Mouse (Mus musculus): ENCODE results near the gene Pfn2. TPM values are rescaled to one million over a fixed set of nuclear protein-coding genes. Genes with fewer than 3 reads are reported as not detected.
"Not testable (repeated sequence)": the region's sequence is repeated elsewhere in the genome, so short reads cannot be mapped to it uniquely, and the experiment has no call there.

The Pfn2 gene
- total RNA-seq (2021): 100 to 1,000 TPM; 472 to 521 TPM

- intact Hi-C loops (cut with DNase I): loop anchor here (5.0 to 10.0 kb wide), 4 partner anchors 65 to 1157 kb away; partner anchors contain the start of gene Med12l
- peak; percentile 82 to 86 for DNase-seq (ENCODE audit: low spot score in 2 of 2)
Measured at GRCm38 (mm10) chr3:57847760-57848185, at the start of gene Pfn2. Pfn2 (minus strand) TSS chr3:57848079.

GRCm38 (mm10) chr3:57882945-57883344 lies 35.1 kb upstream of the Pfn2 start:
- peak; percentile 21 for DNase-seq (ENCODE audit: low spot score in 2 of 2)
- intact Hi-C loops (cut with DNase I): no loop called here

GRCm38 (mm10) chr3:57846912-57847759 lies 743 bp downstream of the Pfn2 start:
- intact Hi-C loops (cut with DNase I): loop anchor here (1.0 to 10.0 kb wide), 5 partner anchors 65 to 1158 kb away; partner anchors contain the start of gene Med12l
- DNase-seq (ENCODE audit: low spot score in 2 of 2): peak; percentile 72

- intact Hi-C loops (cut with DNase I): loop anchor here (1.0 to 10.0 kb wide), 5 partner anchors 66 to 1158 kb away; partner anchors contain the start of gene Med12l
- no peak for DNase-seq (ENCODE audit: low spot score in 2 of 2)
Measured at GRCm38 (mm10) chr3:57846662-57846911, 1.3 kb downstream of the Pfn2 start.

GRCm38 (mm10) chr3:57845786-57846661 lies 1.9 kb downstream of the Pfn2 start:
- intact Hi-C loops (cut with DNase I): loop anchor here (1.0 to 10.0 kb wide), 5 partner anchors 66 to 1159 kb away; partner anchors contain the start of gene Med12l
- peak; percentile 45 to 53 for DNase-seq (ENCODE audit: low spot score in 2 of 2)

- intact Hi-C loops (cut with DNase I): loop anchor here (10.0 kb wide), 2 partner anchors 131 to 1161 kb away; partner anchors contain the start of gene Med12l
- no peak for DNase-seq (ENCODE audit: low spot score in 2 of 2)
Measured at GRCm38 (mm10) chr3:57843775-57844174, 4.1 kb downstream of the Pfn2 start.

- intact Hi-C loops (cut with DNase I): no loop called here
- DNase-seq (ENCODE audit: low spot score in 2 of 2): no peak
Measured at GRCm38 (mm10) chr3:57836911-57837310, 11.0 kb downstream of the Pfn2 start.

GRCm38 (mm10) chr3:57833585-57833984 lies 14.3 kb downstream of the Pfn2 start:
- DNase-seq (ENCODE audit: low spot score in 2 of 2): no peak
- intact Hi-C loops (cut with DNase I): no loop called here

GRCm38 (mm10) chr3:57825866-57826265 lies 22.0 kb downstream of the Pfn2 start:
- intact Hi-C loops (cut with DNase I): no loop called here
- no peak for DNase-seq (ENCODE audit: low spot score in 2 of 2)

- DNase-seq (ENCODE audit: low spot score in 2 of 2): no peak
- intact Hi-C loops (cut with DNase I): loop anchor here (2.0 kb wide), 1 partner anchor 149 kb away; no protein-coding TSS in a partner anchor
Measured at GRCm38 (mm10) chr3:57815447-57815846, 32.4 kb downstream of the Pfn2 start.

GRCm38 (mm10) chr3:57795071-57795470 lies 52.8 kb downstream of the Pfn2 start:
- intact Hi-C loops (cut with DNase I); DNase-seq (ENCODE audit: low spot score in 2 of 2): not testable (repeated sequence)

Other genes with a start within 250 kb of the Pfn2 start
- gene Commd2, start 196.4 kb downstream of the Pfn2 start, total RNA-seq (2021): 10 to 100 TPM; 17.7 to 23.6 TPM
- gene Ankub1, start 155.3 kb downstream of the Pfn2 start, total RNA-seq (2021): 1 to 10 TPM in 1 of 2 experiments, under 1 TPM in 1; 0.99 to 1.2 TPM
- 10 to 100 TPM; 86.9 to 92.5 TPM for gene Rnf13, start 112.0 kb downstream of the Pfn2 start, total RNA-seq (2021)